Mouse (Mus musculus) intestine, embryonic 14.5 days (tissue): ENCODE measurements around the gene Ifrd1. TPM values are rescaled to one million over a fixed set of nuclear protein-coding genes. Genes with fewer than 3 reads are reported as not detected.

Experiments used
- ATAC-seq: fragments of 200-750 bp; cut with Nextera tagmentation; replicated peaks from 2 replicates; pipeline ENCODE4 v1.8.0; 2017; ENCODE audit warnings: low read depth, moderate number of reproducible peaks, moderate TSS enrichment, moderate library complexity; ENCODE audit not compliant: low FRiP score, low TSS enrichment
- DNase-seq: peaks from one replicate; pipeline ENCODE4 v3.0.0-alpha.2; 2018; ENCODE audit warnings: low spot score
- H3K27ac ChIP-seq: fragments of 300-500 bp; sonication (generic); 2 replicates; pipeline ENCODE4 v1.5.1; 2014; ENCODE audit warnings: low read depth, mild to moderate bottlenecking, control low read depth
- H3K27me3 ChIP-seq: fragments of 300-500 bp; sonication (generic); replicated peaks from 2 replicates; pipeline ENCODE4 v1.6.1; 2014; ENCODE audit warnings: low read length, control low read depth; ENCODE audit not compliant: control insufficient read depth, insufficient read depth
- H3K36me3 ChIP-seq: fragments of 300-500 bp; sonication (generic); 2 replicates; pipeline ENCODE4 v1.6.1; 2014; ENCODE audit warnings: low read length, control low read depth; ENCODE audit not compliant: control insufficient read depth, insufficient read depth
- H3K4me1 ChIP-seq: fragments of 300-500 bp; sonication (generic); replicated peaks from 2 replicates; pipeline ENCODE4 v1.6.1; 2014; ENCODE audit warnings: low read length, control low read depth, mixed read lengths; ENCODE audit not compliant: control insufficient read depth, insufficient read depth
- H3K4me2 ChIP-seq: fragments of 300-500 bp; sonication (generic); 2 replicates; pipeline ENCODE4 v1.6.1; 2014; ENCODE audit warnings: low read length
- H3K4me3 ChIP-seq: fragments of 300-500 bp; sonication (generic); 2 replicates; pipeline ENCODE4 v1.5.1; 2014; ENCODE audit warnings: low read depth, low read length, control low read depth, mixed read lengths
- H3K9ac ChIP-seq: fragments of 300-500 bp; sonication (generic); 2 replicates; pipeline ENCODE4 v1.6.1; 2014; ENCODE audit warnings: mild to moderate bottlenecking, low read length
- H3K9me3 ChIP-seq: fragments of 300-500 bp; sonication (generic); 2 replicates; pipeline ENCODE4 v1.6.1; 2016; ENCODE audit warnings: low read length, control low read depth; ENCODE audit not compliant: control insufficient read depth
- WGBS: fragments of 180-500 bp; shearing (Covaris S2); extraction: QIAGEN DNeasy Blood & Tissue Kit; methylation state at CpG from one replicate; pipeline ENCODE4 v1.1.7; 2014; 5-methylcytosine and 5-hydroxymethylcytosine counted together
- polyA plus RNA-seq: library from polyadenylated mRNA; unstranded; fragments of >200 nt; fragmentation: Nextera tagmentation; extraction: Ambion mirVana; gene quantifications from 2 replicates; pipeline ENCODE4 v1.2.1, GENCODE M21; 2014

The Ifrd1 gene
- polyA plus RNA-seq, 1 experiment from 2014 or later: 103 TPM

DNA sequence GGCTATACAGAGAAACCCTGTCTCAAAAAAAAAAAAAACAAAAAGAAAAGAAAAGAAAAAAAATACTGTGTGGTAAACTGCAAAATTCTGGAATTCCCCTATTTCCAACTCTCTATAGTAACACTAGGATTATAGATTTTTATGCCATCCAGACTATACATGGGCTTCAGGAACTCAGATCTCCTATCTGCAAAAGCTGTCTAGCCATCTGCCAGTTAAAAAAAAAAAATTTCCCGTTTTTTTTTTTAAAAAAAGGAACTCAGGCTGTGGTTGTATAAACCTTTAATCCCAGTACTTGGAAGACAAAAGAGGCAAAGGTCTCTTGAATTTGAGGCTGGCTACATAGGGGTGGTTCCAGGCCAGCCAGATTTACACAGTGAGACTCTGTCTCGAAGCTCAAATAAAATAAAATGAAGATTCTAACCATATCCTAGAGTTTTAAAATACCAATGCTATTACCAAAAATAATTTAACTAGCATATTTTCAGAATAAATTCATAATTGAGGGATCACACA is 29.8 kb downstream of the Ifrd1 start:
- Histone ChIP-seq H3K27ac (no peak overlapping the region), H3K9me3 (no peaks in the 10 kb centered on the region), H3K4me3 (no peak overlapping the region), H3K27me3 (no peaks in the 10 kb centered on the region), H3K4me1 (peaks cover 14% of the 10 kb centered on the region), H3K9ac (no peak overlapping the region), H3K36me3 (peaks cover 39% of the 10 kb centered on the region), H3K4me2 (no peak overlapping the region)
- 78% methylated on average over 2 of the region's 2 CpGs for WGBS
- DNase-seq: no peak
- ATAC-seq: no peak

DNA sequence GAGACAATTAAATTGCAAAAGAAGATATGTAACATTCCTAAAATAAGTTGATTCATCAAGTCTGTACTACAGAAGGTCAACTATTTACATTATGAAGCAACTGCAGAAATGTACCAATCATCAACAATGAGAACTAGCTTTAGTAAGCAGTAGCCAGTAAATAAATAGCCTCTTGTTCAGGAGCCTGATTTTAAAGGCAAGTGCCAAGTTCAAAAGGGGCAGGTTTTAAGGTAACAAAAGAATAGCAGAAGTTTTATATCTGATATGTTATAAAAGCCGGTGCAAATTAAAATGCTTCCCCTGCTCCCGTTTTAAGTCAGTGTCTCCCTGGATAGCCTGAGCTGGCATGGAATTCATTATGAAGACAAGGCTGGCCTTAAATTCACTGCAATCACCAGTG is 30.5 kb downstream of the Ifrd1 start:
- peaks cover 14% of the 10 kb centered on the region for H3K4me1 ChIP-seq
- ATAC-seq: no peak
- H3K36me3 ChIP-seq: peaks cover 46% of the 10 kb centered on the region
- no peaks in the 10 kb centered on the region for H3K9me3 ChIP-seq
- H3K27me3 ChIP-seq: no peaks in the 10 kb centered on the region
- no peak overlapping the region for H3K4me3 ChIP-seq
- 89% methylated on average over 2 of the region's 2 CpGs for WGBS
- no peak overlapping the region for H3K9ac ChIP-seq
- no peak overlapping the region for H3K4me2 ChIP-seq
- H3K27ac ChIP-seq: no peak overlapping the region
- DNase-seq: no peak

DNA sequence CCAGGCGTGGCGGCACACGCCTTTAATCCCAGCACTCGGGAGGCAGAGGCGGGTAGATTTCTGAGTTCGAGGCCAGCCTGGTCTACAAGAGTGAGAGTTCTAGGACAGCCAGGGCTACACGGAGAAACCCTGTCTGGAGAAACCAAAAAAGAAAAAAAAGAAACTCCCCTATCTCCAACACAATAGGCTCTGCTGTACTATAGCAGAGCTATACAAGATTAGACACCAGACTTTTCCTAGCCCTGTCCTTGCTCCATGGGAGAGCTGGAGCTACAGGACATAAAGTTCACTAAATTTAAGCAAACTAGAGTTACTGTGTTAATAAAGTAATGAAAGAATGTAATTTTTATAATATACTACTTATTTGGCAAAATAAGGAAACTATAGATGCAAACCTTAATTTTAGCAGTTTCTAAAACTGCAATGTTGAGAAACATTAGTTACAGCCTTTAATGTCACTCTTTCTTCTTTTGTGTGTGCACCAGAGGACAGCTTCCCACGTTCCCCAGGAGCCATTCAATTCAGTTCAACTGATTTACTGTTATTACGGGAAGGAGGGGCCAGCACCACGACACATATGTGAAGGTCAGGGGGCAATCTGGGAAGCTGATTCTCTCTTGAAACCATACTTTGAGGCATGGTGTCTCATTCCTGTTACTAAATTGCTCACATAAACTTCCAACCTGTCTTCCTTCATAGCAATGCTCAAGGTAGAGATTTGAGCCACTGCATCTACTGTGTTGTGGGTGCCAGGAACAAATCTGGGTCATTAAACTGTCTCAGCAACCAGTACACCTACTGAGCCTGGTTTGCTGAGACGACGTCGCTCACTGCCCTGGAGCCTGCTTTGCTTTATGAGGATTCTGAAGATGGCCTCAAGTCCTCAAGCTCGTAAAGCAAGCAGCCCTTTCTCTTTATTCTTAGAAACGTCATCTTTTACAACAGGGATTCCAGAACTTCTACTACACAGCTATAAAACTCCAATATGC is 33.1 kb downstream of the Ifrd1 start:
- Histone ChIP-seq H3K4me2 (no peak overlapping the region), H3K27me3 (no peaks in the 10 kb centered on the region), H3K4me3 (no peak overlapping the region), H3K9me3 (no peaks in the 10 kb centered on the region), H3K9ac (no peak overlapping the region), H3K36me3 (peaks cover 72% of the 10 kb centered on the region), H3K4me1 (peaks cover 1% of the 10 kb centered on the region), H3K27ac (no peak overlapping the region)
- 87% methylated on average over 15 of the region's 15 CpGs for WGBS
- DNase-seq (no peak), ATAC-seq (no peak)

DNA sequence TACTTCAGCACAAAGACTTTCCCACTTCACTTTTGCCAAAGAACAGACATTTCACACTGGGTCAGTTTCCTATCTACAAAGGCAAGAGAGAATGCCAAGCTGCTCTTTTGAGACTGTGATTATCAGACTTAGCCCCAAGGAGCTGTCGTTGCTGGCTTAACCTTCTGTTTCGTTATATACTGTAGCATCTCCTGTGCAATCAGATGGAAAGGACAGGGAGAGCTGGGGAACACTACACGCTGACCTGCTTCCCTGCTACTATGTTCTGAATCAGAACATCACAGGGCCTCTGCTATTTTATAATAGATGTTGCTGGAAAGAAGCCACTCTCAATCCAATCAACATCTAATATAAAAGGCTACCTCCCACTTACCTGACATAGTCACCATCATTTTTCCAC is 39.3 kb downstream of the Ifrd1 start:
- no peak for ATAC-seq
- no peak overlapping the region for H3K9ac ChIP-seq
- H3K9me3 ChIP-seq: no peaks in the 10 kb centered on the region
- H3K27ac ChIP-seq: no peak overlapping the region
- no peaks in the 10 kb centered on the region for H3K27me3 ChIP-seq
- 85% methylated on average over 3 of the region's 3 CpGs for WGBS
- no peaks in the 10 kb centered on the region for H3K4me1 ChIP-seq
- peaks cover 93% of the 10 kb centered on the region for H3K36me3 ChIP-seq
- DNase-seq: no peak
- H3K4me2 ChIP-seq: no peak overlapping the region
- no peak overlapping the region for H3K4me3 ChIP-seq

DNA sequence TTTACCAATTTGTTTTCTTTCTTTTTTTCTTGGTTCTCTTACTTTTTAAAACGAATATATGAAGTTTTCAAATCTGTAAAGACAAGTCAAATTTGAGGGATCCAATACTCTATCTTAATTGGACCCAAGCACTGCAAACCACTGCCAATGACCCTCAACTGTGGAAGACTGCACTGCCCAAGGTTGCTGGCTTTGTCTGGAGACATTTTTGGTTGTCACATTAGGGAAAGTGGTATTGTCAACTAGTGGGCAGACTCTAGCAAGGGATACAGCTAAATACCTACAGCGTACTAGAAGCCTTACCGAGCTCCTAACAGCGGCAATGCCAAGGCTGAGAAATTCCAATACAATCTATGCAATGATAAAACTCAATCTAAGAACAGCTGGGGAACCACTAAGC is 40.4 kb downstream of the Ifrd1 start:
- 97% methylated on average over 4 of the region's 4 CpGs for WGBS

DNA sequence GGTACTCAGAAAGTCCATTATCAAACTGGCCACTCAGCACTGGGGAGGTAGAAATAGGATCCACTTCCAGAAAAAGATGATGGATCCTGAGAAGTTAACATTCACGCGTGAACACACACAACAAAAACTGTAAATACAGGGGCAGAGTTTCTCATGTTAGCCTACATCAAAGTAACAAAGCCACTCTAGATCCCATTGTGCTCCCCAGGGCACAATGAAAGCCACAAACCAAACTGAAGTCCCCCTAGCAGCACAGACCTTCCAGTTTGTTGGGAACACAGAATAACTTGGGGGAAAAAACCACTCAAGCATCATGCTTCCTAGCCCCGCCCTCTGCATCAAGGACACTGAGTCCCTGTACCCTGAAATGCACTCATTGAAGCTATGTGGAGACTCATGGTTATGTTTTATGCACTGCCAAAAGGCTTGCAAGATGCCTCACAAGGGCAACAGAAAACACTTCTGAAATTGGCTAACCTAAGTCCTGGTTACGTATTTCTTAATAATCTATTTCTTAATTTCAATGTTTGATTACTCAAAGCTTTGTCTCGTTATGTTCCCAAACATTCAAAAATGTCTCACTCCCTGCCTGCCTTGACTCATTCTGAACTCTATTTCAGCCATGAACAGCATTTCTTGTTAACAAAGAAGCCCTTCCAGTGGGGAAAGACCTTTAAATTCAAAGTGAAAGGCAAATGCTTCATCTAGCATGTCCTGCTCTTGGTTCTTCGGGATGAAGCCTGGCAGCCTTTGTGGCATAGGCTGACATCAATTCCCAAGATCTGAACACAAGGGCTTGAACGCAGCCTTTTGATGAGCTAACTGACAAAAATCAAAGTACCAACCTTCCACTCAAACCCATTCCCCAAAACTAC is 45.9 kb downstream of the Ifrd1 start:
- ATAC-seq (no peak), DNase-seq (no peak)

More for the DNA sequence above, 40.4 kb downstream of the Ifrd1 start:
- H3K4me1 ChIP-seq: no peaks in the 10 kb centered on the region
- H3K9me3 ChIP-seq: no peaks in the 10 kb centered on the region
- no peak overlapping the region for H3K4me3 ChIP-seq
- H3K4me2 ChIP-seq: no peak overlapping the region
- no peak overlapping the region for H3K9ac ChIP-seq
- H3K27ac ChIP-seq: no peak overlapping the region
- H3K36me3 ChIP-seq: peaks cover 93% of the 10 kb centered on the region
- DNase-seq (no peak), ATAC-seq (no peak)
- H3K27me3 ChIP-seq: no peaks in the 10 kb centered on the region

DNA sequence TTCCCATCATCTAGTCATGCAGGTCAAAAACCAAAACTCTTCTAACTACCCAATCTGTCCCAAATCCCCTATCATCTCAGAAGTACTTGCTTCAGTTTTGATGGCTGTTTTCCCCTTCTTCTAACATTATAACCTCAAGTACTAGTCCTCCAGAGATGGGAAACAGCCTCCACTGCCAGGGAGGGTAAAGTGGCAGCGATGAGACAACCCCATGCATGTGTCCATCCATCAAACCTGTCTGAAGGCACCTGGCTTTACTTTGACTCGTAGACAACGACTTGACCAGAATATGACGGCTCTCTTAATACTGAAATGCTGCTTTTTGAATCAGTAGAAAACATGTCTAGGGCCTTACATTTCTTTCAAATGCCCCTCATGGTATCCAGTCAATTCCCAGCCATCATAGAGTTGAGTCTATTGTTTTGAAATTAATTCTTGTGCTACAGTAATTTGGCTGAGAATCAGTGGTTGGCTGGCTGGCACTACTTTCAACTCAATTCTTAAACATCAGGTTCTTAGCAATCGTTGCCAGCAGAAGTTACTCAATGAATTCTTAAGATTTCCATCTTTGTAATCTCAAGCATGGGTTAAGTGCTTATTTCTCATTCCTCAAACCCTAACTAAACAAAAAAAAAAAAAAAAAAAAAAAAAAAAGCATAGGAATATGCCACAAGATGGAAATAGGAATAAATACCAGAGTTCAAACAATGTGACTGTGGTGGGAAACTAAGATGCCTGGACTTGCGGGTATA is 47.6 kb downstream of the Ifrd1 start:
- no peaks in the 10 kb centered on the region for H3K27me3 ChIP-seq
- 0 out of 2 replicates have a peak, but pooled peaks have one; percentile 40 for ATAC-seq
- no peaks in the 10 kb centered on the region for H3K4me1 ChIP-seq
- no peak overlapping the region for H3K9ac ChIP-seq
- no peak overlapping the region for H3K4me2 ChIP-seq
- H3K27ac ChIP-seq: no peak overlapping the region
- DNase-seq: no peak
- H3K36me3 ChIP-seq: peaks cover 46% of the 10 kb centered on the region
- H3K4me3 ChIP-seq: no peak overlapping the region
- 81% methylated on average over 6 of the region's 6 CpGs for WGBS
- no peaks in the 10 kb centered on the region for H3K9me3 ChIP-seq

More for the DNA sequence above, 45.9 kb downstream of the Ifrd1 start:
- 92% methylated on average over 7 of the region's 7 CpGs for WGBS
- Histone ChIP-seq H3K9me3 (no peaks in the 10 kb centered on the region), H3K4me2 (no peak overlapping the region), H3K4me3 (no peak overlapping the region), H3K27me3 (no peaks in the 10 kb centered on the region), H3K4me1 (no peaks in the 10 kb centered on the region), H3K9ac (no peak overlapping the region), H3K27ac (no peak overlapping the region), H3K36me3 (peaks cover 62% of the 10 kb centered on the region)
